Mouse (Mus musculus) macrophage (primary cell): Measurements from ENCODE around the gene Znhit2. TPM values are rescaled to one million over a fixed set of nuclear protein-coding genes. Genes with fewer than 3 reads are reported as not detected.

Experiments used
- H3K27ac ChIP-seq: fragments of 350-480 bp; formaldehyde crosslinking; 2 replicates; pipeline ENCODE4 v1.9.0; 2021
- H3K36me3 ChIP-seq: fragments of 350-480 bp; formaldehyde crosslinking; 2 replicates; pipeline ENCODE4 v1.9.0; 2021; ENCODE audit errors: inconsistent target
- H3K4me3 ChIP-seq: fragments of 350-480 bp; formaldehyde crosslinking; 2 replicates; pipeline ENCODE4 v1.9.0; 2021; ENCODE audit errors: inconsistent target
- H3K79me2 ChIP-seq: fragments of 350-480 bp; formaldehyde crosslinking; 2 replicates; pipeline ENCODE4 v1.9.0; 2021; ENCODE audit errors: inconsistent target
- WGBS: methylation state at CpG from one replicate; pipeline ENCODE4 v1.1.7; 2026; ENCODE audit warnings: inconsistent platforms; ENCODE audit not compliant: missing documents; 5-methylcytosine and 5-hydroxymethylcytosine counted together
- polyA plus RNA-seq: library from polyadenylated mRNA; stranded (reverse); fragments of 250-400 nt; gene quantifications from 3 replicates; pipeline ENCODE4 v1.2.4, GENCODE M21; 2018; ENCODE audit warnings: inconsistent platforms

Znhit2 gene
- polyA plus RNA-seq, 1 experiment from 2014 or later, result 4.0 TPM

DNA sequence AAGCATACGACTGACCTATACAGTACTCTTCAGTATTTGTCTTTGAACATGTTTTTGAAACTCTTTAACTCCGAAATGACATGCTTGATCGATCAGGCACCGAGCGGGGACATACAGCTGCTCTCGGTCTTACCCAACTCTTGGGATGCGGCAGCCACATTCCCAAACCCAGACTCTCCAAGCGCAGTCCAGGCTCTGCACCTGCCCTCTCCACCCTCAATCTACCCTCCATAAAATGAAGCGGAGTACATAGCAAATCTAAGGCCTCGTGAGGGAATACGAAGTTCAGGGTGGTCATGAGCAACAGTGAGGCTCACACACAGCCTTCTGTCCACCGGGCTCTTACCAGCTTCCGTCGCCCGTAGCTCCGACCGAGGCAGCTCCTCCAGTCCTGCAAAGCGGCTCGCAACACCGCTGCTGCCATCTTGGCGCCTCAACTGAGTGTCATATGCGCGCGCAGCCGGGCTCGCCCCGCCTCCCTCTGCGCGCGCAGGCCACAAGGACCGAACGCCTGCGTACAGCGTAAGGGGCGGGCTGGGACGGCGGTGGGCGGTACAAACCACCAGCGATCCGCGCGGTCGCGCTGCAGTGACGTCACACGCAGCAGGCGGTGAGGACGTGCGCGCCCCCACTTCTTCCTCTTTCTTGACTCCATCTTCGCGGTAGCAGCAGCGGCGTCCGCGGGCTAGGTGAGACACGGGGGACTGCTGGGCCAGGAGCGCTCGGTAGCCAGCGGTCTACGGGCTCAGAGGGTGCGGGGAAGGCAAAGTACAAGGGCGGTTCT, 3.5 kb upstream of the Znhit2 start, which contains the start of the genes Mrpl49 and Fau:
Gene Mrpl49, minus strand, starts transcription at position 473 of the 784 bp plus-strand sequence.
Gene Fau, plus strand, starts transcription at position 532 of the 784 bp plus-strand sequence.
- peaks cover 70% of the 10 kb centered on the region for H3K79me2 ChIP-seq
- peaks cover 33% of the 10 kb centered on the region for H3K36me3 ChIP-seq
- peak within 1 kb of the TSS; percentile 78 for H3K27ac ChIP-seq
- under 1% methylated on average over 63 of the region's 63 CpGs for WGBS
- H3K4me3 ChIP-seq, result peak within 1 kb of the TSS; percentile 78

DNA sequence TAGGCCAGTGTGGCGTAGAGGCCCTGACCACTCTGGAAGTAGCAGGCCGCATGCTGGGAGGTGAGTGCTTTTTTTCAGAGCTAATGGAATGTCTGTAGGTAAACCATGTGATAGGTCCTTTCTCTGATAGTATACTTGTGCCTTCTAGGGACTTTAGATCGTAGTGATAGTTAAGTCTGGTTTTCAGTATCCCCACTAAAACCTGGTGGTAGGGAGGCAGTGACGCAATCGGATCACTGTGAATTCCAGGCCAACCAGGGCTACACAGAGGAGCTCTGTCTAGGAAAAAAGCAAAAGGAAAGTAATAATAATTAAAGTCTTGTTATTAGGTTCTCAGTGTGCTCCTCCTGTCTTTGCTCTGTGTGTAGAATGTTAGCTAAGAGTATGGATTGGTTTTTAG, 2.5 kb upstream of the Znhit2 start:
- WGBS, result 39% methylated on average over 5 of the region's 5 CpGs
- peaks cover 68% of the 10 kb centered on the region for H3K79me2 ChIP-seq
- peaks cover 23% of the 10 kb centered on the region for H3K36me3 ChIP-seq
- peak overlapping the region; percentile 78 for H3K27ac ChIP-seq
- peak overlapping the region; percentile 78 for H3K4me3 ChIP-seq

DNA sequence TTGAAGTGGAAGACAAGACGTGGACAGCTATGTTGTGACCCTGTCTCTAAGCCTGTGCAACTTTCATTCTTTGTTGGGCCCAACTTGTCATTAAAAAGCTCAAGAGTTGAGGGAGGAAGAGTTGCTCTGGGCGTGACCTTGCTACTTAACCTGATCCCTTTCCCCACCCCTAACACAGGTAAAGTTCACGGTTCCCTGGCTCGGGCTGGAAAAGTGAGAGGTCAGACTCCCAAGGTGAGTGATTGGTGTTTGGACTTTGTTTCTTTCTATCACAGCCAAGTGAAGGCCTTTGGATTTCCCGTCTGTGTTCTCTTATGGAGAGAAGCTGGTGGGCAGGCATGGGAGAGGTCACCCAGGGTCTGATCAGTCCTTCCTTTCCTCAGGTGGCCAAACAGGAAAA, 2.0 kb upstream of the Znhit2 start:
- peaks cover 18% of the 10 kb centered on the region for H3K36me3 ChIP-seq
- peak overlapping the region; percentile 78; the same call in 1 of the 2 replicates for H3K27ac ChIP-seq
- peak overlapping the region; percentile 78 for H3K4me3 ChIP-seq
- 87% methylated on average over 5 of the region's 5 CpGs for WGBS
- peaks cover 68% of the 10 kb centered on the region for H3K79me2 ChIP-seq

DNA sequence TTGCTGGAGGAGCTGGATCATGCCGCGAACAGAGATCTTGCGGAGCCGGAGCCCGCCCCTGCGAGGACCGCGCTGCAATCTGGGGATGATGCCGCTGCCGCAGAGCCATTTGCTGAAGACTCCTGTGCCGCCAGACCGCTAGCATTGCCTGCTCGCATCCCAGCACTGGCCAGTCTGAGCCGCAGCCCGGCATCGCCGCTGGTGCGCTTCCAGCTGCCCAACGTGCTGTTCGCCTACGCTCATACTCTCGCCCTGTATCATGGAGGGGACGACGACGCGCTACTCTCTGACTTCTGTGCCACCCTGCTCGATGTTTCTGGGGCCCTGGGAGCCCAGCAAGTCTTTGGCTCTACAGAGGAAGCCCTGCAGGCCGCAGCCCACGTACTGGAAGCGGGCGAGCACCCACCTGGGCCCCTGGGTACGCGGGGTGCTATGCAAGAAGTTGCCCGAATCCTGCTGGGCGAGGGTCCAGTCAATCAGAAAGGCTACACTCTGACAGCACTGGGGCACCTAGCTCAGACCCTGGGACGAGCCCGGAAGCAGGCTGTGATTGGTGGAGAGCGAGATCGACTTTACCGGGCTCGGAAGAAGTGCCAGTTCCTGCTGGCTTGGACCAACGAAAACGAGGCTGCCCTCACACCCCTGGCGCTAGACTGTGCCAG, 780 bp downstream of the Znhit2 start:
- H3K79me2 ChIP-seq, result peaks cover 44% of the 10 kb centered on the region
- H3K27ac ChIP-seq, result peak overlapping the region; percentile 58
- WGBS, result under 1% methylated on average over 43 of the region's 44 CpGs
- H3K4me3 ChIP-seq, result peak overlapping the region; percentile 62
- no peaks in the 10 kb centered on the region for H3K36me3 ChIP-seq

DNA sequence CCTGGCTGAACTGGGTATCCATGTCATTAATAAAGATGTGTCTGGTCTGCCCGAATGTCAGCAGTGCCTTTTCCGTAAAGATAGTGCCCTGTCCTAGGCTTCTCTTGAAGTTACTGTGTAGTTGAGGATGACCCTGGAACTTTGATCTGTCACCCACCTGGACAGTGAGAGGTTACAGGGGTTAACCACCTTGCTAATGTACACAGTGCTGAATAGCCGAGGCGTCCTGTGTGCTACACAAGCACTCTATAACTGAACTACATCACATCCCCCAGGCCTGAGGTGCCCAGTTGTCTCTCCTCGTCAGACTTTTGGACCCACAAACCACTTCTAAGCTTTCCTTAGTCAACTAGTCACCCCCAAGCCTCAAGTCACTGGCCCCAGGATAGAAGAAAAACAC, 1.4 kb downstream of the Znhit2 start:
- H3K36me3 ChIP-seq, result no peaks in the 10 kb centered on the region
- whole genome bisulfite sequencing, result 63% methylated on average over 5 of the region's 5 CpGs
- peak overlapping the region; percentile 62 for H3K4me3 ChIP-seq
- peak overlapping the region; percentile 58; the same call in 1 of the 2 replicates for H3K27ac ChIP-seq
- peaks cover 38% of the 10 kb centered on the region for H3K79me2 ChIP-seq

- H3K27ac ChIP-seq, result no peak overlapping the region
- no peaks in the 10 kb centered on the region for H3K36me3 ChIP-seq
- WGBS, result 100% methylated on average over 4 of the region's 6 CpGs
- peaks cover 33% of the 10 kb centered on the region for H3K79me2 ChIP-seq
- no peak overlapping the region for H3K4me3 ChIP-seq
Observed at GRCm38 (mm10) chr19:6063081-6063480, 2.1 kb downstream of the Znhit2 start.

GRCm38 (mm10) chr19:6066571-6066970, 5.6 kb downstream of the Znhit2 start:
- Histone ChIP-seq H3K4me3 (peak overlapping the region; percentile 76), H3K79me2 (peaks cover 16% of the 10 kb centered on the region), H3K36me3 (peaks cover 18% of the 10 kb centered on the region; the same call in 1 of the 2 replicates), H3K27ac (0 out of 2 replicates have a peak overlapping the region, but pooled peaks have one; percentile 79)
- WGBS, result 38% methylated on average over 5 of the region's 5 CpGs

GRCm38 (mm10) chr19:6067011-6067723, 6.2 kb downstream of the Znhit2 start:
- peaks cover 14% of the 10 kb centered on the region for H3K79me2 ChIP-seq
- peaks cover 18% of the 10 kb centered on the region; the same call in 1 of the 2 replicates for H3K36me3 ChIP-seq
- peak overlapping the region; percentile 76 for H3K4me3 ChIP-seq
- WGBS, result 3% methylated on average over 25 of the region's 30 CpGs
- peak overlapping the region; percentile 79 for H3K27ac ChIP-seq

DNA sequence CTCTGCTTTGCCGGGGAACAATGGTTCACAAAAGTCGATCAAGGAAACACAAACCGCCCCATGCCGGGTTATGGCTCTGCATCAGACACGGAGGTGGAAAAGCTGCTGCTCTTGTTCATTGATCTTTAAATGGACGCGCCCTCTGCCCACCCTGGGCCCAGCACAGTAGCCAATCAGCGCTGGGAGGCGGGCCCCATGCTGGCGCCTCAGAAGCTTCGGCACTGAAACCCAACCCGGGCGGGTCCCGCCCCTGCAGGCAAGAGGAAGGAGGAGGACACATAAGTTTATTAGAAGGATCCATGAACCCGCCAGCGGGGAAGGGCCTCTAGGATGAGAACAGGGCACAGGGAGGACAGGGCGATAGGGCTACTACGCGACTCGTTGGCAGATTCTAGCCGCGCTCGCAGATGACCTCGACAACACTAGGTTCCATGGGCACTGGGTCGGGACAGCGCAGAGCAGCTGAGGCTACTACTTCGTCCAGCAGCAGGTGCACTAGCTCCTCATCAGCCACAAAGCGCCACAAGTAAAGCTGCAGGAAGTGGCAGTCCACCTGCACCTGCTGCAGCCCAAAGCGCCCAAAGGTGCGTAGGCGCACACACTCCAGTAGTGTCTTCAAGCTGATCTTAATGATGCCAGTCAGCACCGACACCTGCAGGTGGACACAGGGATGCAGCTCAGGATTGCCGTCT, 6.9 kb downstream of the Znhit2 start, which contains the start of gene Tm7sf2:
Gene Tm7sf2, minus strand, starts transcription at position 650 of the 692 bp plus-strand sequence.
- H3K4me3 ChIP-seq, result peak within 1 kb of the TSS; percentile 76
- peak within 1 kb of the TSS; percentile 79 for H3K27ac ChIP-seq
- WGBS, result 21% methylated on average over 33 of the region's 33 CpGs
- H3K36me3 ChIP-seq, result peaks cover 18% of the 10 kb centered on the region; the same call in 1 of the 2 replicates
- H3K79me2 ChIP-seq, result peaks cover 14% of the 10 kb centered on the region

DNA sequence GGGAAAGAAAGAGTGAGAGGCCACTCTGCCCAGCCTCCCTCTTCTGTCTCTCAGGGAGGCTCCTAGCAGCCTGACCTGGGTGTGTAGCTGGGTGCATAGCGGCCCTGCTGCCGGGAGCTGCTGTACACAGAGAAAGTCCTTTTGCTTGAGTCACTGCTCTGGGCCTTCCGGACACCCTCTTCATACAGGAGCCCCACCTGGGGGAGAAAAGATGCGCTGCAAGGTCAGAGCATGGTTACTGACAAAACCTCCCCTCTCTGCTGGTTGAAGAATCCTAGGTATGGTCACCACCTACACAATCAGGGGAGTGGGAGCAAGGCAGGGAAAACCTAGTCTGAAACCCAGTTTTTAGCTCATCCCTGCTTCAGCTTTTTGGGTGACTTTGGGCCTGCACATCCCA, 8.0 kb downstream of the Znhit2 start:
- Histone ChIP-seq H3K79me2 (peaks cover 18% of the 10 kb centered on the region), H3K36me3 (peaks cover 18% of the 10 kb centered on the region; the same call in 1 of the 2 replicates), H3K27ac (no peak overlapping the region), H3K4me3 (no peak overlapping the region)
- 90% methylated on average over 4 of the region's 4 CpGs for WGBS

- Histone ChIP-seq H3K4me3 (no peak overlapping the region), H3K27ac (no peak overlapping the region), H3K36me3 (peaks cover 18% of the 10 kb centered on the region; the same call in 1 of the 2 replicates), H3K79me2 (peaks cover 22% of the 10 kb centered on the region)
- 89% methylated on average over 8 of the region's 10 CpGs for WGBS
Observed at GRCm38 (mm10) chr19:6069851-6070250, 8.9 kb downstream of the Znhit2 start.

- peaks cover 18% of the 10 kb centered on the region; the same call in 1 of the 2 replicates for H3K36me3 ChIP-seq
- H3K4me3 ChIP-seq, result no peak overlapping the region
- no peak overlapping the region for H3K27ac ChIP-seq
- 93% methylated on average over 31 of the region's 31 CpGs for WGBS
- H3K79me2 ChIP-seq, result peaks cover 30% of the 10 kb centered on the region
Observed at GRCm38 (mm10) chr19:6070571-6071250, 9.7 kb downstream of the Znhit2 start.

DNA sequence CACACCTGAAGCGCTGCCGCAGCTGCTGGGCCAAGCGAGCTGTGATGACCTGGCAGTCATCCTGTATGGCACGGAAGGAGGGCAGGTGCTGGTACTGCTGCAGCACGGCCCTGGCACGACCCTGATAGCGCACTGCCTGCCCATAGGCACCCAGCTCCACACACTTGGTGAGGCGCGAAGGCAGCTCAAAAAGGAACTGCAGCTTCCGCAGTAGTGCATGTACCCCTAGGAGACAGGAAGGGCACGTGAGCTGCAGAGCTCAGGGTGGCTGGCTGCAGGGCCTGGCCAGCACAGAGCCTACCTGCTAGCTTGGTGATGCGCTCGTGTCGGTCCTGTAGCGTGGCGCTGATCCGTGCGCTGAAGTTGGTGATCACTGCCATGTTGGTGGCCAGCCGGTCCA, 10.3 kb downstream of the Znhit2 start:
- H3K79me2 ChIP-seq, result peaks cover 36% of the 10 kb centered on the region
- H3K27ac ChIP-seq, result no peak overlapping the region
- H3K36me3 ChIP-seq, result peaks cover 18% of the 10 kb centered on the region; the same call in 1 of the 2 replicates
- H3K4me3 ChIP-seq, result no peak overlapping the region
- WGBS, result 60% methylated on average over 11 of the region's 19 CpGs
